Mouse (Mus musculus) liver, embryonic 13.5 days (tissue): ENCODE measurements around the gene Fmo2. TPM values are rescaled to one million over a fixed set of nuclear protein-coding genes. Genes with fewer than 3 reads are reported as not detected.
A peak's percentile ranks its signal among the peaks of the same experiment; 100 is the strongest.

Experiments used
- ATAC-seq: fragments of 200-750 bp; cut with Nextera tagmentation; 2 replicates; pipeline ENCODE4 v1.8.0; 2017; ENCODE audit warnings: low read depth, mild to moderate bottlenecking, moderate number of reproducible peaks, moderate library complexity
- DNase-seq: peaks from one replicate; pipeline ENCODE4 v3.0.0; 2022
- H3K27ac ChIP-seq: fragments of 300-500 bp; sonication (generic); 2 replicates; pipeline ENCODE4 v1.5.1; 2015; ENCODE audit warnings: moderate library complexity, mild to moderate bottlenecking, inconsistent platforms
- H3K27me3 ChIP-seq: fragments of 300-500 bp; sonication (generic); 2 replicates; pipeline ENCODE4 v1.6.1; 2015; ENCODE audit warnings: mild to moderate bottlenecking, inconsistent platforms
- H3K36me3 ChIP-seq: fragments of 300-500 bp; sonication (generic); 2 replicates; pipeline ENCODE4 v1.6.1; 2015; ENCODE audit warnings: mild to moderate bottlenecking, inconsistent platforms
- H3K4me1 ChIP-seq: fragments of 300-500 bp; sonication (generic); replicated peaks from 2 replicates; pipeline ENCODE4 v1.6.1; 2015; ENCODE audit warnings: inconsistent platforms
- H3K4me2 ChIP-seq: fragments of 300-500 bp; sonication (generic); 2 replicates; pipeline ENCODE4 v1.6.1; 2015; ENCODE audit warnings: inconsistent platforms, mild to moderate bottlenecking, moderate library complexity
- H3K4me3 ChIP-seq: fragments of 300-500 bp; sonication (generic); replicated peaks from 2 replicates; pipeline ENCODE4 v1.5.1; 2015; ENCODE audit warnings: mild to moderate bottlenecking, inconsistent platforms
- H3K9ac ChIP-seq: fragments of 300-500 bp; sonication (generic); 2 replicates; pipeline ENCODE4 v1.6.1; 2015; ENCODE audit warnings: mild to moderate bottlenecking, inconsistent platforms
- H3K9me3 ChIP-seq: fragments of 300-500 bp; sonication (generic); replicated peaks from 2 replicates; pipeline ENCODE4 v1.6.1; 2016; ENCODE audit warnings: inconsistent platforms
- WGBS: fragments of 180-500 bp; shearing (Covaris S2); methylation state at CpG from one replicate; pipeline ENCODE4 v1.1.7; 2015; ENCODE audit not compliant: insufficient replicate concordance; 5-methylcytosine and 5-hydroxymethylcytosine counted together
- polyA plus RNA-seq: library from polyadenylated mRNA; unstranded; fragments of >200 nt; fragmentation: Nextera tagmentation; extraction: Ambion mirVana; gene quantifications from 2 replicates; pipeline ENCODE4 v1.2.1, GENCODE M21; 2015

The Fmo2 gene
- polyA plus RNA-seq, 1 experiment from 2014 or later: 0.29 TPM

DNA sequence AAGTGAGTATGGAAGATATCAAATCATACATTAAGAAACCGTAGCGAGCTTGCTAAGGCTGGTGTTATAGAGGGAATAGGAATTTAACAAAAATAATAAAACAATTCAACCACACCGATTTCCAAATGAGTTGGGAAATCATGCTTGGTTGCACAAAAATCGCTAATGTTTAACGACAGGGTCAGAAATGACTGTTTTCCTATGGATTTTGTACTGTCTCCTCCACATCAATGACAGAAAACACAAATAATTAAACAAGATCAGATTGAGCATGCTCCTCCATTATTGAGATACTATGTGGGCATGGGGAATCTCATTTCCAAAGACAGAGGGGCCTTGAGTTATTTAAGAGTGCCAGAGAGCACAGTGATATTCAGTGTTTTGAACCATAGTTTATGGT, 34.2 kb downstream of the Fmo2 start:
- ATAC-seq: no peak

DNA sequence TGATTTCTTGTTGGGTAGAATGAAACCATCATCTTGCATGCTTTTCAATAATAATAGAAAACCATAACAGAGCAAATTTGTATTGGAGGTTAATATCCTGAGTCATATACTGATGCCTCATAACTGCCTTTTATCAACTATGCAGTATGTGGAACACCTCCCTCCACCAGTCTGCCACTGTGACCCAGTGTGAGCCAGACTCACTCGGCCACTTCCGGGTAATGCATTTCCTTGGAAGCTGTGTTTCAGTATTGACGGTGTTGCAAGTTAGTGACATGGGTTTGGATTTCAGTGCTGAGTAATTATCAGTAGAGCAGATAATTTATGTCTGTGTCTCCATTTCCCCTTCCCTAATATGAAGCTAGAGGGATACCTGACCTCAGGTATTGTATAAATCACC, 34.9 kb downstream of the Fmo2 start:
- H3K27me3 ChIP-seq: no peaks in the 10 kb centered on the region
- no peak overlapping the region for H3K4me2 ChIP-seq
- 62% methylated on average over 3 of the region's 3 CpGs for WGBS
- peaks cover 21% of the 10 kb centered on the region for H3K4me1 ChIP-seq
- H3K36me3 ChIP-seq: no peaks in the 10 kb centered on the region
- H3K9ac ChIP-seq: no peak overlapping the region
- H3K4me3 ChIP-seq: no peak overlapping the region
- no peak for ATAC-seq
- no peaks in the 10 kb centered on the region for H3K9me3 ChIP-seq
- no peak overlapping the region for H3K27ac ChIP-seq
- no peak for DNase-seq

More for the DNA sequence above, 34.2 kb downstream of the Fmo2 start:
- Histone ChIP-seq H3K36me3 (no peaks in the 10 kb centered on the region), H3K4me2 (no peak overlapping the region), H3K9me3 (no peaks in the 10 kb centered on the region), H3K4me3 (no peak overlapping the region), H3K27me3 (no peaks in the 10 kb centered on the region), H3K27ac (no peak overlapping the region), H3K9ac (no peak overlapping the region), H3K4me1 (peaks cover 21% of the 10 kb centered on the region)
- DNase-seq: no peak
- WGBS: 72% methylated on average over 5 of the region's 5 CpGs

- Histone ChIP-seq H3K9ac (no peak overlapping the region), H3K36me3 (no peaks in the 10 kb centered on the region), H3K9me3 (no peaks in the 10 kb centered on the region), H3K4me2 (no peak overlapping the region), H3K27me3 (no peaks in the 10 kb centered on the region), H3K27ac (no peak overlapping the region), H3K4me1 (peaks cover 21% of the 10 kb centered on the region), H3K4me3 (no peak overlapping the region)
- ATAC-seq: no peak
- WGBS: 46% methylated on average over 1 of the region's 1 CpGs
- DNase-seq: no peak
Observed at GRCm38 (mm10) chr1:162862328-162862727, 36.2 kb downstream of the Fmo2 start.

DNA sequence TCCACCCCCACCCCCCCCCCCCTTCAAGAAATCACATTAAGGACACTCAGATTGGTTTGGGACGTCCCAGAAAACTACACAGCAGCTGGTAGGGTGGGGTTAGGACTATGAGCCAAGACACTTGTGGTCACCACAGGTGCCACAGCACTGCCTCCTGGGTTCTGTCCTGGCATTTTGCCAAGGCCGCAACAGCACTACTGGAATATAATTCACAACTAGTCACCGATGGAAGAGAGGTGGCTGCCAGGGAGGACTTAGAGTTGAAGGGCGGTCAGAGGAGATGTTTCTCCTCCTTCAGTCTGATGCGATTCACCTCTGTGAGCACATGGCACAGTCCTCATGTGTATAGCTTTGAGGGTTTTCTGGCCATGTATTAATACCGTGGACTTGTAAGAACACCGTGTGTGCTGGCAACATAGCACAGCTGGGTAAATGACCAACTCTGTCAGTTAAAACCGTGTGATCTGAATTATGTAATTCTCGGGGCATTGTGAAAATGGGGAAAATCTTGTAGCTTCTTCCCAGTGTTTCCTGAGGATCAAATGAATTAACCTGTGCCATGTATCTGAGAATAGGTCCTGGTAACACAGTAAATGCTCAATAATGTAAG, 38.4 kb downstream of the Fmo2 start:
- Histone ChIP-seq H3K4me1 (peaks cover 11% of the 10 kb centered on the region), H3K4me2 (no peak overlapping the region), H3K9me3 (no peaks in the 10 kb centered on the region), H3K4me3 (no peak overlapping the region), H3K36me3 (no peaks in the 10 kb centered on the region), H3K27ac (no peak overlapping the region), H3K27me3 (no peaks in the 10 kb centered on the region), H3K9ac (no peak overlapping the region)
- WGBS: 72% methylated on average over 9 of the region's 9 CpGs
- no peak for ATAC-seq
- no peak for DNase-seq

- Histone ChIP-seq H3K27me3 (no peaks in the 10 kb centered on the region), H3K27ac (no peak overlapping the region), H3K9me3 (no peaks in the 10 kb centered on the region), H3K4me3 (no peak overlapping the region), H3K4me1 (peaks cover 8% of the 10 kb centered on the region; the same call in 1 of the 2 replicates), H3K9ac (no peak overlapping the region), H3K4me2 (no peak overlapping the region), H3K36me3 (no peaks in the 10 kb centered on the region)
- DNase-seq (no peak), ATAC-seq (no peak)
- WGBS: 63% methylated on average over 10 of the region's 10 CpGs
Observed at GRCm38 (mm10) chr1:162859545-162859976, 39.0 kb downstream of the Fmo2 start.

DNA sequence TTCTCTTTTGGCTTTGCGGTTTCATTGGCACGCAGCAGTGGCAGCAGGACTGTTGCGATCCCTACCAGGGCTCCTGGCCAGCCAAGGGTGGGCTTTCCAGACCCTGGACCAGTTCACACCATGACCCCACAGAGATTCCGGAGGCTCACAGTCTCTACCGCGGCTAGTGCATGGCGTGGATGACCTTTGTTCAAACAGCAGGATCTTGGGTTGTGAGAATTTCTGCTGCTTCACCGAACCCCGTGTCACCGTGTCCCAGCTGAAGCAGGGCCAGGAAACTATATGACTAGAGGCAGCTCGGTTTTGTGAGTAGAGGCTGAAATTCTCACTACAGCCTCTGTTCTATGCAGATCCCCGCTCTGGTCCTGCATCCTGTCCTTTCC, 39.8 kb downstream of the Fmo2 start:
- DNase-seq: no peak
- no peaks in the 10 kb centered on the region for H3K27me3 ChIP-seq
- no peaks in the 10 kb centered on the region for H3K36me3 ChIP-seq
- H3K4me2 ChIP-seq: no peak overlapping the region
- ATAC-seq: no peak
- peaks cover 11% of the 10 kb centered on the region for H3K4me1 ChIP-seq
- 68% methylated on average over 12 of the region's 12 CpGs for WGBS
- no peak overlapping the region for H3K4me3 ChIP-seq
- H3K27ac ChIP-seq: no peak overlapping the region
- H3K9me3 ChIP-seq: no peaks in the 10 kb centered on the region
- H3K9ac ChIP-seq: no peak overlapping the region

GRCm38 (mm10) chr1:162857766-162858747, 40.5 kb downstream of the Fmo2 start:
- Histone ChIP-seq H3K4me3 (no peak overlapping the region), H3K36me3 (no peaks in the 10 kb centered on the region), H3K9me3 (no peaks in the 10 kb centered on the region), H3K9ac (no peak overlapping the region), H3K4me1 (peaks cover 13% of the 10 kb centered on the region), H3K27ac (no peak overlapping the region), H3K4me2 (no peak overlapping the region), H3K27me3 (no peaks in the 10 kb centered on the region)
- DNase-seq (no peak), ATAC-seq (no peak)
- 73% methylated on average over 18 of the region's 18 CpGs for WGBS

DNA sequence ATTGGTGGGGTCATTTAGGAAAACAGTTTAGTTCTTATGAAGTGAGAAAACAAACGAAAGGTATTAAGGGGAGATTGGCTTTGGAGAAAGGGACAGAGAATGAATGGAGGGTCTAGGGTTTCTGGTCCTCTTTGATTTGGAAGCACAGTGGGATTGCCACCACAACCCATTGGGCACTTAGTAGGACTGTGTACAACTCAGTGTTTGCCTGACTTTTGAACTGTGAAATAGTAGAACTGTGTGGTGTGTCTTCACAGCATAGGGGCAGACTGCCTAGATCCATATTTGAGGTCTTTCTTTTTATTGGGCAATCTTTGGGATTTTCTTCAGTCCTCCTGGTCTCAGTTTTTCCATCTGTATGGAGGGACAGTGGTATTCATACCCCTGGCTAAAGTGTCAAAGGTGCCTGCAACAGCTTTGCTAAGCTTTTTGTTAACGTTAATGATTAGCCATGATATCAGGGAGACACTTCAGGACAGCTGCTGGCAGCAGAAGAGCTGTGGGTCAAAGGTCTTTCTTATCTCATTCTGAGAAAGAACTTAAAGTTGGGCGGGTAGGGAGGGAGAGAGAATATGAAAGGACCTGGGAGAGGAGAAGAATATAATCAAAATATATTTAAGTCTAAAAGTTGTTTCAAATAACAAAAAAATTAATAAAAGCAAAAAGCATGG, 44.6 kb downstream of the Fmo2 start:
- Histone ChIP-seq H3K27me3 (no peaks in the 10 kb centered on the region), H3K27ac (no peak overlapping the region), H3K4me1 (peaks cover 14% of the 10 kb centered on the region), H3K36me3 (no peaks in the 10 kb centered on the region), H3K4me3 (no peak overlapping the region), H3K9ac (no peak overlapping the region), H3K9me3 (no peaks in the 10 kb centered on the region), H3K4me2 (no peak overlapping the region)
- no peak for DNase-seq
- WGBS: 29% methylated on average over 3 of the region's 3 CpGs
- peak; percentile 78 for ATAC-seq

DNA sequence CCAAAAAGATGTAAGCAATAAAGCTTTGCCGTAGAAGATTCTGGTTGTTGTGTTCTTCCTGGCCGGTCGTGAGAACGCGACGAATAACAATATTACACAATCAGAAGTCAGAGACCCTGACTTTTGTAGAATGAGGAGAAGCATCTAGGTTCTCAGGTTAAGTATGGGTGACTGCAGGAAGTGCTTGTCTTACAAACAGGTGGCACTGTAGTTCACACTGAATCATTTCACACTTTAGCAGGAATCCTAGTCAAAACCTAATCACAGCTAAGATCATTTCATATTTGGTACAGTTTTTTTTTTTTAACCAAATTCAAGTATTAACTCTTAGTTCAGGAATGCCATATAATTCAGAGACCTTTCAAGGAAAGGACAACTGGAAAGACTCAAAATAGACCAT, 51.0 kb downstream of the Fmo2 start:
- Histone ChIP-seq H3K9me3 (no peaks in the 10 kb centered on the region), H3K27me3 (no peaks in the 10 kb centered on the region), H3K36me3 (no peaks in the 10 kb centered on the region), H3K27ac (no peak overlapping the region), H3K9ac (no peak overlapping the region), H3K4me3 (no peak overlapping the region), H3K4me1 (no peaks in the 10 kb centered on the region), H3K4me2 (no peak overlapping the region)
- WGBS: 89% methylated on average over 6 of the region's 6 CpGs
- no peak for ATAC-seq
- DNase-seq: no peak

DNA sequence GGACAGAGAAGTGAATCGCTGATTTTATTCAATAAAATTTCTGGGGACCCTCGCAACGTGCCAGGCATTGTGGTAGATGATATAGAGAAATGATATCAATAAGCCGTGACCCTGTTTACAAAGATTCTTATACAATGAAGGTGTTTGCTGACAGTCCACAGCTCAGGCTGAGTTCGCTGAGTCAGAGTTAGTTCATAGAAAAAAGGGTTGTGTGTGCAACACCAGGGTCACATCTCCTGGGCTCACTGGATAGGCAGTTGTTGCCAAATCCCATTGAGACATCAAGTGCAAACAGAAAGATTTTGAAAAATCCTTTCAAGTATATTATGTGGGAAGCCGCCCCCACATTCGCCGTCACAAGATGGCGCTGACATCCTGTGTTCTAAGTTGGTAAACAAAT, 58.3 kb downstream of the Fmo2 start:
- Histone ChIP-seq H3K4me1 (no peaks in the 10 kb centered on the region), H3K27me3 (no peaks in the 10 kb centered on the region), H3K4me2 (no peak overlapping the region), H3K27ac (no peak overlapping the region), H3K36me3 (no peaks in the 10 kb centered on the region), H3K9me3 (no peaks in the 10 kb centered on the region), H3K4me3 (no peak overlapping the region), H3K9ac (no peak overlapping the region)
- no peak for DNase-seq
- 78% methylated on average over 9 of the region's 9 CpGs for WGBS
- ATAC-seq: no peak

DNA sequence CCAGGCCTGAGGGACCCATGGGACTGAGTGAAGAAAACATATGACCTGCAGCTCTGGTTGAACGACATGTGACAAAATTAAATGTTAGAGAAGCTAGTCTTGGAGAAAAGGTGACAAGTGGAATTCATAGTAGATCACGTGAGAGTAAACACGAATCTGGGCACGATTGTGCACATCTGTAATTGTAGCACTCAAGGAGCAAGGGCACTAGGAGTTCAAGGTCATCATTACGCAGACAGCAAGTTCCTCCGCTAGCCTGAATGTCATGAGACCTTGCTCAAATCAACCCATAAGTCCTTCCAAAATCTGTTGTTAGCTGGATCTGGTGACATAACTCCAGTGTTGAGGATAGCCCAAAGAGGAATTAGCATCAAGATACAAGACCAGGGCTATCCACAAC, 59.5 kb downstream of the Fmo2 start:
- Histone ChIP-seq H3K4me2 (no peak overlapping the region), H3K36me3 (no peaks in the 10 kb centered on the region), H3K27ac (no peak overlapping the region), H3K9ac (no peak overlapping the region), H3K4me3 (no peak overlapping the region), H3K4me1 (no peaks in the 10 kb centered on the region), H3K9me3 (no peaks in the 10 kb centered on the region), H3K27me3 (no peaks in the 10 kb centered on the region)
- DNase-seq: no peak
- ATAC-seq: no peak
- 71% methylated on average over 6 of the region's 6 CpGs for WGBS
